In the genomic region with DNA sequence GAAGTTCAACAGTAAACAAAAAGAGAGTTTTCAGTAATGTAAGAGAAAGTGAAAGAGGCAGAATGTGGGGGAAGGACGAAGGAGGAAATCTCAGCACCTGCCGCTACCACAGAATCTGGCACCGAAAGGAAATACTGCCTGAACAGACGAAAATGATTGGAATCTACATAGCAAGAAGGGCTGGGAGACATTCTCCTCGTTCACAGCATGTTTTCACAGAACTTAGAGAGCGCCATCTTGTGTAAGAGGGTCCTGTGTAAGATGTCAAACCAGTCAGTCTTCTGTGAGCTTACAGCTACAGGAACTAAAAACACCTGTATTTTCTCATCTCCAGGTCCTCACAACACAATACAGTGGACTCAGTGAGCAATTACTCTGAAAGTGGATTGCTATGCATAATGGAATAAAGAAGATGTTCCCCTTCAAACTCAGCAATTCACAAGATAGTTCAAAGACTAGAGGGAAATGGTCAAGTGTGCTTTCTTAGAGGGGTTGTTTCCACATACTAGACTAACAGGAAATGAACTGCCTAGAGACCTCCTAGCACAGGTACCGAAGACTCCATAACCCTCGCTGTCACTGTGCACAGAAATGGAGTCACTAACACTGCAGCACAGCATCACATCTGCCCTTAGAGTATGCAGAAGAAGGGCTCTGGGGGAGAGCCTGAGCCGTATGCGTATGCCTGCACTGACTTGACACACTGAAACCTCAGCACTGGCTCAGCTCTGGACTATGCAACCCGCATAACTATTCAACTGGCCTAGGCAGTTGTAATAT, we compare ENCODE assay signal across 9 mouse cellular contexts. TPM values are rescaled to one million over a fixed set of nuclear protein-coding genes. Genes with fewer than 3 reads are reported as not detected.
DNase-seq lines count a peak whose midpoint lies in the region; ATAC-seq and TF ChIP-seq lines count a peak whose summit lies in the region.
"Had no signal": no experiment of that assay in that cellular context is flagged by ENCODE, and none has a peak within 500 bp of the region (broad histone marks: within the 10 kb centered on the region; RNA-seq: fewer than 3 reads in every experiment).

No protein-coding gene starts in this region.

- no peaks in the 10 kb centered on the region for H3K4me1 ChIP-seq in kidney, postnatal 0 days (replicated peaks; ENCODE audit: insufficient read depth, low read length)
- no peaks in the 10 kb centered on the region for H3K4me1 ChIP-seq in forebrain, embryonic 10.5 days

- 56% methylated on average over 11 of the region's 11 CpGs for WGBS in kidney, postnatal 0 days
- WGBS in macrophage (ENCODE audit: missing documents): 33% methylated on average over 11 of the region's 11 CpGs
- WGBS in forebrain, embryonic 10.5 days: 75% methylated on average over 11 of the region's 11 CpGs

- H3K79me2 ChIP-seq in macrophage (ENCODE audit: inconsistent target): peaks cover 100% of the 10 kb centered on the region

- no peak overlapping the region for H3K9ac ChIP-seq in kidney, postnatal 0 days (ENCODE audit: low read depth, low read length)

- peak overlapping the region; percentile 5 for H3K4me2 ChIP-seq in kidney, postnatal 0 days (ENCODE audit: low read length)

- no peak overlapping the region for H3K27ac ChIP-seq in kidney, postnatal 0 days
- no peak overlapping the region for H3K27ac ChIP-seq in macrophage
- H3K27ac ChIP-seq in forebrain, embryonic 10.5 days: no peak overlapping the region

- no peaks in the 10 kb centered on the region for H3K27me3 ChIP-seq in kidney, postnatal 0 days (ENCODE audit: insufficient read depth, low read length)
- no peaks in the 10 kb centered on the region for H3K27me3 ChIP-seq in forebrain, embryonic 10.5 days (ENCODE audit: poor library complexity, severe bottlenecking)

- no peaks in the 10 kb centered on the region for H3K36me3 ChIP-seq in kidney, postnatal 0 days (ENCODE audit: insufficient read depth, low read length)
- no peaks in the 10 kb centered on the region for H3K36me3 ChIP-seq in macrophage (ENCODE audit: inconsistent target)
- no peaks in the 10 kb centered on the region for H3K36me3 ChIP-seq in forebrain, embryonic 10.5 days (replicated peaks)

- peak; percentile 59 for DNase-seq in kidney, postnatal 0 days (ENCODE audit: low spot score)
- DNase-seq in kidney, postnatal 25 days: no peak
- peak; percentile 61 for DNase-seq in CD4-positive, CD25-positive, alpha-beta regulatory T cell, adult 2 months (ENCODE audit: low read depth, low spot score)
- DNase-seq in T-cell, adult 2 months (ENCODE audit: low spot score): peak; percentile 46
- DNase-seq in c-Kit-positive CD71-positive TER-119-positive erythroid progenitor cells, embryonic 14.5 days (ENCODE audit: low spot score): no peak
- DNase-seq in urinary bladder, adult 2 months (ENCODE audit: low spot score): no peak
- no peak for DNase-seq in forebrain, embryonic 10.5 days (ENCODE audit: extremely low spot score, low spot score)
- DNase-seq: kidney, adult 8-10 months had no signal

- ATAC-seq in kidney, postnatal 0 days (replicated peaks; ENCODE audit: low FRiP score, low read depth): no peak

- TF ChIP-seq CTCF in kidney, postnatal 0 days (IDR thresholded peaks at IDR 0.05; ENCODE audit: low read depth): peak; percentile 58

- no peaks in the 10 kb centered on the region for H3K9me3 ChIP-seq in kidney, postnatal 0 days (replicated peaks; ENCODE audit: low read length)
- no peaks in the 10 kb centered on the region for H3K9me3 ChIP-seq in forebrain, embryonic 10.5 days

- 0 out of 2 replicates have a peak overlapping the region, but pooled peaks have one; percentile 0 for H3K4me3 ChIP-seq in kidney, postnatal 0 days (replicated peaks; ENCODE audit: low read depth, low read length)
- H3K4me3 ChIP-seq in macrophage (ENCODE audit: inconsistent target): peak overlapping the region; percentile 11; the same call in 1 of the 2 replicates
- no peak overlapping the region for H3K4me3 ChIP-seq in forebrain, embryonic 10.5 days

RNA-seq across cellular contexts. Expression of gene Vps13a, which starts 7.3 kb away (rescaled TPM):
- 9.6 TPM in 2 replicates for polyA plus RNA-seq in kidney, postnatal 0 days (2015; fragmentation: Nextera tagmentation; extraction: Ambion mirVana)
- total RNA-seq in macrophage (2018; cell fraction: chromatin; rRNA removed): 100 to 1,000 TPM in 18 of 26 experiments, 10 to 100 TPM in 8; 51.7 to 150 (median 111) TPM
- 10 to 100 TPM in 24 of 26 experiments, 1 to 10 TPM in 2; 8.0 to 18.3 (median 13.7) TPM for total RNA-seq in macrophage (2018; cell fraction: cytosol; rRNA removed)
- 10 to 100 TPM; 31.3 to 87.5 (median 57.4) TPM for total RNA-seq in macrophage (2018; cell fraction: nucleus; rRNA removed)
- polyA plus RNA-seq in macrophage (2018): 9.3 to 10.2 TPM (median 10.1 TPM) in 3 replicates
- polyA plus RNA-seq in urinary bladder, adult 2 months (2012; rRNA removed): 25.8 and 27.5 TPM in 2 replicates
- 11.4 and 12.7 TPM in 2 replicates for polyA plus RNA-seq in forebrain, embryonic 10.5 days (2016; fragmentation: Nextera tagmentation; extraction: Ambion mirVana)

Comparison
In these comparisons a context has a peak if more than half of its experiments do, and no peak if none do; other contexts are left out.
1. DNase-seq: peak in kidney, postnatal 0 days (single experiment), CD4-positive, CD25-positive, alpha-beta regulatory T cell, adult 2 months (single experiment) and T-cell, adult 2 months (single experiment); none in kidney, postnatal 25 days (0 of 2), c-Kit-positive CD71-positive TER-119-positive erythroid progenitor cells, embryonic 14.5 days (single experiment), urinary bladder, adult 2 months (single experiment) and forebrain, embryonic 10.5 days (single experiment).